Mouse (Mus musculus) B cell, adult 2 months (primary cell): ENCODE data around the gene Polr2a.
A peak's percentile ranks its signal among the peaks of the same experiment; 100 is the strongest.

Experiments used
- DNase-seq, 2 experiments: peaks; one replicate each; pipeline ENCODE4 v3.0.0; 2022

The Polr2a gene

GRCm38 (mm10) chr11:69781828-69782227 is 23.4 kb upstream of the Polr2a start:
- DNase-seq, result no peak

- no peak for DNase-seq
Observed at GRCm38 (mm10) chr11:69778985-69779384, 20.5 kb upstream of the Polr2a start.

DNA sequence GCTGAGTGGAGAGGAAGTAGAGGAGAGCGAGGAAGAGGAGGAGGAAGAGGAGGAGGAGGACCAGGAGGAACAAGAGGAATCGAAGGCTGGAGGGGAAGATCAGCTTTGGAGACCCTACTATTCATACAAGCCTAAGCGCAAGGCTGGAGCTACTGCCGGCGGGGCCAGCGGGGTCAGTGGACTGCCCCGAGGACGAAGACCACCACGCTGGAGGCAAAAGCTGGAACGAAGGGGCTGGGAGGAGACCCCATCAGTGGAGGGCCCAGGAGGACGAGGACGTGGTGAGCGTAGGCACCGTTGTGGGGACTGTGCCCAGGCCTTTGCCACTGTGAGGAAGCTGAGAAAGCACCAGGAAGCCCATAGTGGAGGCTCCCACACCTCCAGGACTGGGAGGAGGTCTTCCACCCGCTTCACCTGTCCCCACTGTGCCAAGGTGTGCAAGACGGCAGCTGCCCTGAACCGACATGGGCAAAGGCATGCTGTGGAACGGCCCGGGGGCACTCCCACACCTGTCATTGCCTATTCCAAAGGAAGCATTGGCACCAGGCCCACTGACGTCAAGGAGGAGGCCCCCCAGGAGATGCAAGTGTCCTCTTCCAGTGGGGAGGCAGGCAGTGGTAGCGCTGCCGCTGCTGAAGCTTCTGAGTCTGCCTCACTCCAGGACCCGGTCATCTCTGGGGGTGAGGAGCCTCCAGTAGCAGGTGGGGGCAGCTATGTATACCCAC is 20.0 kb upstream of the Polr2a start:
- DNase-seq, result no peak

DNA sequence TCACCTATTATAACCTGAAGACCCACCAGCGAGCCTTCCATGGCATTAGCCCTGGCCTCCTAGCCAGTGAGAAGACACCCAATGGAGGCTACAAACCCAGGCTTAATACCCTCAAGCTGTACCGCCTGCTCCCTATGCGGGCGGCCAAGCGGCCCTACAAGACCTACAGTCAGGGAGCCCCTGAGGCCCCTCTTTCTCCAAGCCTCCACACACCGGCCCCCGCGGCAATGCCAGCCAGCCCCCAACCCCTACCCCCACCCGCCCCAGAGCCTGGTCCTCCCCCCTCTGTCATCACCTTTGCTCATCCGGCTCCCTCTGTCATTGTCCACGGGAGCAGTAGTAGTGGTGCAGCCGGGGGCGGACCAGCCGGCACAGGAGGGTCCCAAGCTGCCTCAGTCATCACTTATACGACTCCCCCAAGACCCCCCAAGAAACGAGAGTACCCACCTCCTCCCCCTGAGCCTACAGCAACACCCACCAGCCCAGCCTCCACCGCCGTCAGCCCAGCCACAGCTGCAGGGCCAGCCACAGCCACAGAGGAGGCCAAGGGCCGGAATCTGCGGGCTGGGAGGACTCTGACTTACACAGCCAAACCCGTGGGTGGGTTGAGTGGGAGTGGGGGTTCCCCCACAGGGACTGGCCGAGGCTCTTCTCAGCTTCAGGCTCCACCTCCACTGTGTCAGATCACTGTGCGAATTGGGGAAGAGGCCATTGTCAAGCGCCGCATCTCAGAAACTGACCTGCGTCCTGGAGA is 19.2 kb upstream of the Polr2a start:
- no peak for DNase-seq

GRCm38 (mm10) chr11:69776488-69776887 is 18.1 kb upstream of the Polr2a start:
- DNase-seq, result no peak

GRCm38 (mm10) chr11:69775716-69776115 is 17.3 kb upstream of the Polr2a start:
- DNase-seq, result no peak

GRCm38 (mm10) chr11:69774961-69775360 is 16.5 kb upstream of the Polr2a start:
- DNase-seq, result peak; percentile 47

DNA sequence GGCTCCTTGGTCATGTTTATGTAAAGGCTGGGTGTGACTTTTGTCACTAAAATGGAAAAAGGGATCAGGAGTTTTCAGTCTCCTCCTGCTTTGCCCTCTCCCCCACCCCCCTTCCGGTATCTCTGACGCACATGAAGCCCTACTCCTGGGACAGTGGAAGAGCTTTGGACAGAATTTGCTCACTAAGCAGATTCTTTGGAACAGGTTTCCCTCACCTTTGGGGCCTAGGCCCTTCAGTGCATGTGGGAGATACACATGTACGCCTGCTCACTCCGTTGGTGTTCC is 9.1 kb upstream of the Polr2a start:
- DNase-seq, result no peak

DNA sequence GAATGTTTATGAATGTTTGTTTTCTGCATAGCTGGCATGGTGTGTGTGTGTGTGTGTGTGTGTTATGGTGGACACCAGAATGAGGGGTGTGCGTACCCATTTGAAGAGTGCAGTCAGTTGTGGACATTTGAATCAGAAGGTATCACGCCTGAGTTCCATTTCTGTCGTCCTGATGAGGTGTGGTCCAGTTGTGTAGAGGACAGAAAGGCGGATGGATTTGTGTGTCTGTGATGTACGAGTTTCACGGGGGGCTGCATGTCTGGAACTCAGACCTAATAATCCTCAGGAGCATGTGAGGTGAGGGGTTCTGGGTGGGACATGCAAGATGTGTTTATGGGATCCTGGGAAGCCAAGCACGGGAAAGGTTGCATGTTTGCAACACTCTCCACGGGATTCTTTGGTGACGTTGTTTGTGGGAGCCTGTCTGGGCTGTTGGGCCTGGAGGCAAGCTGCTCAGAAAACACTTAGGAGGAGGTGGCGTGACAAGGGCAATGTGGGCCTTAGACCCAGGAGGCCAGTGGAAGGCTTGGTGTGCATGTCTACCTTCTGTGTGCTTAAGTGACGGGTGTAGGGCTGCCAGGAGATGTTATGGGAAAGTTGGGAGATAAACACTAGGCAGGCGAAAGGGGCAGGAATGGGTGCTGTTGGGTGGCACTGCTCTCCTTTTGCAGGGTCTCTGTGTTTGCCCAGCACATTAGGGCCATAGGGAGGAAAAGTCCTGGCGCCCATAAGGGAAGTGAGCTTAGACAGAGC is 8.6 kb upstream of the Polr2a start:
- no peak for DNase-seq

GRCm38 (mm10) chr11:69766126-69766609 is 7.7 kb upstream of the Polr2a start:
- DNase-seq, result peak; percentile 80

GRCm38 (mm10) chr11:69765221-69766125 is 7.0 kb upstream of the Polr2a start, which contains the start of gene Zbtb4:
Gene Zbtb4 (plus strand): TSS chr11:69765912.
- DNase-seq, result peak; percentile 47 to 55

GRCm38 (mm10) chr11:69763551-69763950 is 5.1 kb upstream of the Polr2a start:
- DNase-seq, result peak; percentile 43 to 48

- DNase-seq, result no peak
Observed at GRCm38 (mm10) chr11:69761868-69762267, 3.4 kb upstream of the Polr2a start, which contains the start of gene Slc35g3. Gene Slc35g3 (minus strand): TSS chr11:69761968.

DNA sequence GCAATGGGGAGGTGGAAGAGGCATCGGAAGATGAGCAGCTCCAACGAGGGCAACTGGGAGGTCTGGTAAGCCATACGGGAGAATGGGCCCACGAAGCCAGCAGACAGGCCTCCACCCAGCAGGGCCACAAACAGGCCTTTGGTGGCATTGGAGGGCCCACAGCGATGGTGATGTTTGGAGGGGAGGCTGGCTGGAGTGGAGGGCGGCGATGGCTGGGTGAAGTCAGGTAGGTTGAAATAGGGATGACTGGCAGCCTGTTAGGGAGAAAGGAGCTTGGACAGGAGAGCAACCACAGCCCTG is 2.4 kb upstream of the Polr2a start:
- DNase-seq, result no peak

GRCm38 (mm10) chr11:69760160-69760900 is 1.9 kb upstream of the Polr2a start:
- DNase-seq, result no peak

DNA sequence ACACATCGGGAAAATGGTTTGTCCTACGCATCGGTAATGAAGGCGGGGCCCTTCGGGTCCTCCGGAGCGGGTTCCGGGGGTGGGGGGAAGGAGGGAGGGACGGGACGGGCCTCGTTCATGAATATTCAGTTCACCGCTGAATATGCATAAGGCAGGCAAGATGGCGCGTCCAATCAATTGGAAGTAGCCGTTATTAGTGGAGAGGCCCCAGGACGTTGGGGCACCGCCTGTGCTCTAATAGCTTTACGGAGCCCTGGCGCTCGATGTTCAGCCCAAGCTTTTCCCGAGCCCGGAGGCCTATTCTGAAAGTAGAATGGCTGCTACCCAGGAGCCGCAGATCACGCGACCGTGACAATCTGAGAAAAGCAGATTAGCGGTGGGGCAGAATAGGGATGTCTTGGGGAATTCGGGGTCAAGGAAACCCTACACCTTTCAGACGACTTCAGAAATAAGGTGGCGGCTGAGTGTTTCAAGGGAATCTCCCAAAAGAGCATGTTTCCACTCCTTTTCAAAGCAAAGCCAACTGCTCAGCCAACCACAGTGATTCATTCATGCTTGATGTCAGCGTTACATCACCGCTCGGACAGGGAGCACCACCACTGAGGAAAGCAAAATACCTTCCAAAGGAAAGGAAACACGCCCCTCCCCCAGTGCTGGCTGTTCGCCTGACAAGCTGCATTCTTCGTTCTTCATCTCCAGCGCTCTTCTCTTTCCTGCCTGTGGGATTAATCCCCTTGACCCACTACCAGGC is 709 bp upstream of the Polr2a start:
- peak in 1 of 2 experiments; percentile 61 for DNase-seq

GRCm38 (mm10) chr11:69758090-69758456 is 364 bp downstream of the Polr2a start:
- DNase-seq, result peak; percentile 96 to 97

DNA sequence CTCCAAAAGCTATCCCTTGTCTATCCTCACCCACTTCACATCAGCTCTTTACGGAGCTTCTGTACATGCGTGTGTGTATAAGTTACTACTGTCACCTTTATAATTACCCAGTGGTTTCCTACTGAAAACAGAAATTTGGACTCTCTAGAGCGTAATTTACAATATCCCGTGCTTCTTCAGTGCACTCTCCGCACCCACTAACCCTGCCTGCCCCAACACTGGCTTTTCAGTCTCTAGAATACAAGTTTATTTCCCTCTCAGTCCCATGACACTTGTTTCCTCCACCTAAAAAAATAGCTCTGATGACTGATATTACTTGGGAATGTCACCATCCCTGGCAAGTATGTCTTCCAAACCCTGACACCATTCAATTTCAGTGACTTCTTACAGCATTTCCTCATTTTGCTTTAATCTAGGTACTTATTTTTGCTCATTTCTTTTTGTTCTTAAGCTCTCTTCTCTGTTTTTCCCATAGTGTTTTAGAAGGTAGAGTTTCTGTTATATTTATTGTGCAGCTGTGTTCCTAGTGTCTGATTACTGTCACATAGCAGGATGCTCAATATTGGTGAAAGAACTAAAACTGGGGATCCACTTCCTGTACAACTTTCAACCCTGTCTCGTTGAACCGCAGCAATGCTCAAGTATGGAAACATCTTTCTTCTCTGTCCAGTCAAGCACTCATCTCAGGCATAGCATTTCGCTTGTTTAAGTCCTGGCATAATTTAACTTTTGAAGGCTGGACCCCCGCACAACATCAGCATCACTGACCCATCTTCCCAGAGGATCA is 941 bp downstream of the Polr2a start:
- peak in 1 of 2 experiments; percentile 12 for DNase-seq

DNA sequence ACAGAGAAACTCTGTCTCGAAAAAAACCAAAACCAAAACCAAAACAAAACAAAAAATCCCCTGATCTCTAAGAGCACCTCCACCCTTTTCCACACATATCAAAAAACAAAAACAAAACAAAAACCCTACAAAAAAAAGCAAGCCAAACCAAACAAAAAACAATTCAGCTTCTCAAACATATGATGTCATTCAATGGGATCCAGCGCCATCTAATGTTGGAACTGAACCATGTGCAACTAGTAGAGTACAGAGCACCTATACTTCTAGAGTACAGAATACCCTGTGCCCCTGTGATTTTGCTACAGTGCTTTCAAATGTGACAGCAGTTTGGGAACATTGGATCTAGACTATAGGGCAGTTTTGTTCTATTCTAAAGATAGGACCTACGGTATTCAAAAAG is 3.7 kb downstream of the Polr2a start:
- peak; percentile 57 to 67 for DNase-seq

GRCm38 (mm10) chr11:69754233-69754632 is 4.2 kb downstream of the Polr2a start:
- peak in 1 of 2 experiments; percentile 14 for DNase-seq
